Mouse (Mus musculus): ENCODE measurements at regions not wholly inside any gene's neighbourhood (a gene's known extent, or its start where the extent isn't known, plus 50 kb on each side); places are given as distances from the start of the nearest gene placed in this dataset.

- WGBS, result 84% methylated on average over 5 of the region's 5 CpGs
- H3K27me3 ChIP-seq (ENCODE audit: insufficient read depth, poor library complexity, severe bottlenecking), result no peaks in the 10 kb centered on the region
Observed at GRCm38 (mm10) chr6:49733191-49733590, 89.3 kb upstream of the Npy start.

GRCm38 (mm10) chr6:49743157-49743556, 79.4 kb upstream of the Npy start:
- WGBS, result 86% methylated on average over 3 of the region's 3 CpGs

More at GRCm38 (mm10) chr6:49733191-49733590, 89.3 kb upstream of the Npy start:
- H3K4me1 ChIP-seq (replicated peaks), result no peaks in the 10 kb centered on the region
- no peaks in the 10 kb centered on the region for H3K9me3 ChIP-seq
- H3K36me3 ChIP-seq, result no peaks in the 10 kb centered on the region
- DNase-seq (ENCODE audit: low spot score), result no peak
- H3K27ac ChIP-seq, result no peak overlapping the region
- no peak overlapping the region for H3K4me3 ChIP-seq

GRCm38 (mm10) chr6:49745301-49745700, 77.2 kb upstream of the Npy start:
- no peaks in the 10 kb centered on the region for H3K4me1 ChIP-seq (replicated peaks)
- no peak for DNase-seq (ENCODE audit: low spot score)
- 79% methylated on average over 4 of the region's 4 CpGs for WGBS
- H3K4me3 ChIP-seq, result no peak overlapping the region
- H3K27me3 ChIP-seq (ENCODE audit: insufficient read depth, poor library complexity, severe bottlenecking), result no peaks in the 10 kb centered on the region
- no peak overlapping the region for H3K27ac ChIP-seq
- H3K9me3 ChIP-seq, result no peaks in the 10 kb centered on the region
- no peaks in the 10 kb centered on the region for H3K36me3 ChIP-seq

More at GRCm38 (mm10) chr6:49743157-49743556, 79.4 kb upstream of the Npy start:
- no peak for DNase-seq (ENCODE audit: low spot score)
- Histone ChIP-seq H3K4me3 (no peak overlapping the region), H3K27me3 (ENCODE audit: insufficient read depth, poor library complexity, severe bottlenecking) (no peaks in the 10 kb centered on the region), H3K9me3 (no peaks in the 10 kb centered on the region), H3K27ac (no peak overlapping the region), H3K36me3 (no peaks in the 10 kb centered on the region), H3K4me1 (replicated peaks) (no peaks in the 10 kb centered on the region)

- H3K36me3 ChIP-seq, result no peaks in the 10 kb centered on the region
- no peaks in the 10 kb centered on the region for H3K9me3 ChIP-seq
- WGBS, result 72% methylated on average over 2 of the region's 2 CpGs
- H3K4me3 ChIP-seq, result no peak overlapping the region
- no peaks in the 10 kb centered on the region for H3K4me1 ChIP-seq (replicated peaks)
- no peak overlapping the region for H3K27ac ChIP-seq
- H3K27me3 ChIP-seq (ENCODE audit: insufficient read depth, poor library complexity, severe bottlenecking), result no peaks in the 10 kb centered on the region
- DNase-seq (ENCODE audit: low spot score), result no peak
Observed at GRCm38 (mm10) chr6:49750544-49750943, 72.0 kb upstream of the Npy start.

- Histone ChIP-seq H3K36me3 (no peaks in the 10 kb centered on the region), H3K9me3 (no peaks in the 10 kb centered on the region), H3K4me1 (replicated peaks) (no peaks in the 10 kb centered on the region), H3K4me3 (no peak overlapping the region), H3K27ac (no peak overlapping the region), H3K27me3 (ENCODE audit: insufficient read depth, poor library complexity, severe bottlenecking) (no peaks in the 10 kb centered on the region)
- 88% methylated on average over 6 of the region's 6 CpGs for WGBS
- DNase-seq (ENCODE audit: low spot score), result no peak
Observed at GRCm38 (mm10) chr6:49759614-49760013, 62.9 kb upstream of the Npy start.

- no peak overlapping the region for H3K4me3 ChIP-seq
- DNase-seq (ENCODE audit: low spot score), result no peak
- no peaks in the 10 kb centered on the region for H3K27me3 ChIP-seq (ENCODE audit: insufficient read depth, poor library complexity, severe bottlenecking)
- H3K36me3 ChIP-seq, result no peaks in the 10 kb centered on the region
- H3K4me1 ChIP-seq (replicated peaks), result no peaks in the 10 kb centered on the region
- H3K27ac ChIP-seq, result no peak overlapping the region
- H3K9me3 ChIP-seq, result no peaks in the 10 kb centered on the region
- WGBS, result 87% methylated on average over 4 of the region's 4 CpGs
Observed at GRCm38 (mm10) chr6:49764746-49765145, 57.8 kb upstream of the Npy start.

DNA sequence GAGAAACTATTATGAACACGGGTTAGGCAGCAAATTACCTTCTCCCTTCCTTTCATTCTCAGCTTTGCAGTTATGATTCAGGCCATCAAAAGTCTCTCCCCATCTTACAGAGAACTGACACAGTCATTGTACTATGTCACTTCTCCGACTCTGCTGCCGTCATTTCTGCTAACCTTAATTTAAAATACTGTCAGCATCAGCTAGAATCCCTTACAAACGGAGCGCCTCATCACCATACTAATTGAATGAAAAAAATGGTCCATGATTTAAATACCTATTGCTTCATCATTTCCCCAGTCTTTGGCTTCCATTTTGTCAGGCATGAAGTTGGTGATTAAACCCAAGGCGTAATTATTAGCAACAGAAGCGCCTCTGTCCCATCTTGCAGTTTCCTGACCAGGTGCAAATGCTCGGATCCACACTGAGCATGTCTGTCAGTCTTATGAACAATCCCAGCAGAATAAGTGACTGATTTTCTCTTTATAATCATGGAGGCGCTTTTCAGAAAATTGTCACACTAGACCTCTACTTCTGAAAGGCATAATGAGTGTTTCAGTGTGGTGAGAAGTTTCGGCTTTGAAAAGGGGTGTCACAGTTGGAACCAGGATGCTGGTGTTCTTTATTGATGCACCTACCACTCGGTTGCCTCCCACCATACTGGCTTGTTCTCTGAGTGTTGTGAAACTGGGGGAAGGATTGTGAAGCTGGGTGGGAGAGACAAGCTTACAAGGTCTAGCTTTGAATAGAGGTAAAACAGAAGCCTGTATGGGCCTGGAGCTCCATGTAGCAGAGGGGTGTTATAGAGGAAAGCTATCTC, 52.4 kb upstream of the Npy start:
- 86% methylated on average over 11 of the region's 11 CpGs for WGBS
- no peak overlapping the region for H3K4me3 ChIP-seq
- no peak for DNase-seq (ENCODE audit: low spot score)
- H3K9me3 ChIP-seq, result no peaks in the 10 kb centered on the region
- no peak overlapping the region for H3K27ac ChIP-seq
- no peaks in the 10 kb centered on the region for H3K36me3 ChIP-seq
- peaks cover 28% of the 10 kb centered on the region for H3K4me1 ChIP-seq (replicated peaks)
- no peaks in the 10 kb centered on the region for H3K27me3 ChIP-seq (ENCODE audit: insufficient read depth, poor library complexity, severe bottlenecking)

Measured in hindbrain, embryonic 10.5 days (tissue).